Mouse (Mus musculus): Measurements from ENCODE around the gene Slc37a3. TPM values are rescaled to one million over a fixed set of nuclear protein-coding genes. Genes with fewer than 3 reads are reported as not detected.
A peak's percentile ranks its signal among the peaks of the same experiment; 100 is the strongest.
"Not testable (repeated sequence)": the region's sequence is repeated elsewhere in the genome, so short reads cannot be mapped to it uniquely, and the experiment has no call there.

Slc37a3 gene
- polyA plus RNA-seq, 1 experiment from 2014 or later = 46.8 TPM

DNA sequence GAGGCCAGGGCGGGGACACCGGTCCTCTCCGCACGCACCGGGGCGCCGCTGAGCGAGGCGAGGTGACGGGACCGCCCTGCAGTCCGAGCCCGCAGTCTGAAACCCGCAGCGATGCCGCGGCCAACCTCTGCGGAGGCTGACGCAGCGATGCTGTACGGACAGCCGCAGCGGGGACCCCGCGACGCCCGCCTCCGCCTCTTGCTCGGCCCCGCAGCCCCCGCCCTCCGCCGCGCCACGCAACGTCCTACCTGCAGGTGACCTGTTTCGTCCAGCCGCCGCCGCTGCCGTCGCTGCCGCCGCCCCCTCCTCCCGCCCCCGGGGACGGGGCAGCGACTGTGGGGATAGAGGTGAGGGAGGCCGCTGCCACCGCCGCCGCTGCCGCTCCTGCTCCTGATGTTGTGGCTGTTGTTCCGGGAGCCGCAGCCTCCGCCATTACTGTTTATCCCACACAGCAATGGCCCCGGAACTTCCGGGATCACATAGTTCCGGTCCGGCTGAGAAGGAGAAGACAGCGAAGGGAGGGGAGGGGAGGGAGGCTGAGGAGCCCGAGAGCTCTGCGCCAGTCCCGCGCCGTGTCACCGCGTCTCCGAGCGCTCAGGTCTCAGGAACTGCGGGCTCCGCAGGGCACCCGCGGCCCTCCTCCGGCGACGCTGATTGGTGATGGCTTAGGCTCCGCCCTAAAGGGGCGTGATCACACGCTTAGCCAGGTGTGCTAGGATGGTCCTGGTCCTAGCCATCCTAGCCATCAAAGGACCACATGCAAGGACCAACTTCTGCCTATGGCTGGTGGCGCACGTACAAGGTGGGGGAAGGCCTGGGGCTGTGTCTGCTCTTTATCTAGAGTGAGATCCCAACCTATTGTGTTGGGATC lies 42.6 kb upstream of the Slc37a3 start, which contains the start of gene Mkrn1:
TSS of gene Mkrn1 (minus strand) at position 612 of the 871 bp plus-strand sequence.
- peak; percentile 96 for ATAC-seq (replicated peaks; ENCODE audit: low FRiP score, low read depth)
- peak within 1 kb of the TSS; percentile 91 for H3K27ac ChIP-seq
- under 1% methylated on average over 66 of the region's 82 CpGs for WGBS
- no peaks in the 10 kb centered on the region for H3K36me3 ChIP-seq (ENCODE audit: insufficient read depth, low read length)
- peak within 1 kb of the TSS; percentile 66 for H3K4me2 ChIP-seq (ENCODE audit: low read length)
- no peaks in the 10 kb centered on the region for H3K27me3 ChIP-seq (ENCODE audit: insufficient read depth, low read length)
- H3K9me3 ChIP-seq (replicated peaks; ENCODE audit: low read length) = no peaks in the 10 kb centered on the region
- DNase-seq (ENCODE audit: low spot score) = peak; percentile 87
- no peaks in the 10 kb centered on the region for H3K4me1 ChIP-seq (replicated peaks; ENCODE audit: insufficient read depth, low read length)
- H3K4me3 ChIP-seq (replicated peaks; ENCODE audit: low read depth, low read length) = peak within 1 kb of the TSS; percentile 99
- TF ChIP-seq CTCF (IDR thresholded peaks at IDR 0.05; ENCODE audit: low read depth) = no peak
- peak within 1 kb of the TSS; percentile 89 for H3K9ac ChIP-seq (ENCODE audit: low read depth, low read length)

DNA sequence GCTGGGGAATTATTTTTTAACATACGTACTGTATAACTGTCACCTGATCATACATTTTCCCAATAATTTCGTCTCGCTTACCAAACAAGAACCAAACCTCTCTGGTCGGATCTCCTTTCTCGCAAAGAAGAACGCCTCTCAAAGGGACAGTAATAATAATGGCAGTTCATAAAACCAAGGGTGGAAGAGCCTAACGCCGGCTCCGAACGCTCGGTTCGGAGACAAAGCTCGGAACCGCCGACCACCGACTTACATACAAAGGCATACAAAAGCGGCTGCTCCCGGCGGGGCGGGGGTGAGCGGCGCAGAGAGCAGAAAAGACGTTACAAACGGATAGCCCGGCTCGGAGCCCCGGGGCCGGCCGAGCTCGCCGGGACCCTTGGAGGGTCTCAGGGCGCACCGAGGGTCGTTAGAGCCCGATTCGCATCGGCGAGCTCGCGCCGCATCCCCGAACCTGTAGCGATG lies 41.9 kb upstream of the Slc37a3 start:
- ATAC-seq (replicated peaks; ENCODE audit: low FRiP score, low read depth) (no peak), DNase-seq (ENCODE audit: low spot score) (peak; percentile 44)
- peak overlapping the region; percentile 89 for H3K9ac ChIP-seq (ENCODE audit: low read depth, low read length)
- H3K27me3 ChIP-seq (ENCODE audit: insufficient read depth, low read length) = no peaks in the 10 kb centered on the region
- WGBS = under 1% methylated on average over 43 of the region's 43 CpGs
- no peak for TF ChIP-seq CTCF (IDR thresholded peaks at IDR 0.05; ENCODE audit: low read depth)
- peak overlapping the region; percentile 66 for H3K4me2 ChIP-seq (ENCODE audit: low read length)
- peak overlapping the region; percentile 91 for H3K27ac ChIP-seq
- peak overlapping the region; percentile 99 for H3K4me3 ChIP-seq (replicated peaks; ENCODE audit: low read depth, low read length)
- no peaks in the 10 kb centered on the region for H3K36me3 ChIP-seq (ENCODE audit: insufficient read depth, low read length)
- H3K9me3 ChIP-seq (replicated peaks; ENCODE audit: low read length) = no peaks in the 10 kb centered on the region
- H3K4me1 ChIP-seq (replicated peaks; ENCODE audit: insufficient read depth, low read length) = no peaks in the 10 kb centered on the region

DNA sequence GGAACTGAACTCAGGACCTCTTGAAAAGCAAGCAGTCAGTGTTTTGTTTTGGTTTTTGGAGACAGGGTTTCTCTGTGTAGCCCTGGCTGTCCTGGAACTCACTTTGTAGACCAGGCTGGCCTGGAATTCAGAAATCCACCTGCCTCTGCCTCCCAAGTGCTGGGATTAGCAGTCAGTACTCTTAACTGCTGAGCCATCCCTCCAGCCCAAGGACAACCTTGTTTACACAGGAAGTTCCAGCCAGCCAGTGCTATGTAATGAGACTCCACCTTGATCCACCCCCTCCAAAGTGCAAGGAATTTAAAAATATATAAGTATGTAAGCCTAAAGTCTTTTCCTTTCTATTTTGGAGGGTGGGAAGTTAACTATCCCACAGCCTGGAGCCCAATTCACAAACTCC lies 39.2 kb upstream of the Slc37a3 start:
- ATAC-seq (replicated peaks; ENCODE audit: low FRiP score, low read depth); H3K9me3 ChIP-seq (replicated peaks; ENCODE audit: low read length); H3K4me3 ChIP-seq (replicated peaks; ENCODE audit: low read depth, low read length); H3K36me3 ChIP-seq (ENCODE audit: insufficient read depth, low read length); H3K27me3 ChIP-seq (ENCODE audit: insufficient read depth, low read length); H3K4me2 ChIP-seq (ENCODE audit: low read length); DNase-seq (ENCODE audit: low spot score); H3K9ac ChIP-seq (ENCODE audit: low read depth, low read length); H3K4me1 ChIP-seq (replicated peaks; ENCODE audit: insufficient read depth, low read length); H3K27ac ChIP-seq: not testable (repeated sequence)

DNA sequence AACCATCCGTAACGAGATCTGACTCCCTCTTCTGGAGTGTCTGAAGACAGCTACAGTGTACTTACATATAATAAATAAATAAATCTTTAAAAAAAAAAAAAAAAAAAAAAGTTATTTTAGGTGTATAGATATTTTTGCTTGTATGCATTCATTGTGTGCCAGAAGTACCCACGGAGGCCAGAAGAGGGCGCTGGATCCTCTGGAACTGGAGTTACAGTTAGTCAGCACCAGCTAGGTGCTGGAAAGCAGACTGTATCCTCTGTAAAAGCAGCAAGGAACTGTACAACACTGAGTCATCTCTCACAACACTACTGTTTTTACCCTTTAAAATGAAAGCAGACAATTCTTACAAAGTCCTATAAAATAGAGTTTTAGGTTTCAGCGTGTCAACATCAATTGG lies 38.3 kb upstream of the Slc37a3 start:
- peak; percentile 48 for DNase-seq (ENCODE audit: low spot score)
- H3K9ac ChIP-seq (ENCODE audit: low read depth, low read length) = no peak overlapping the region
- 59% methylated on average over 3 of the region's 5 CpGs for WGBS
- no peak overlapping the region for H3K27ac ChIP-seq
- H3K4me3 ChIP-seq (replicated peaks; ENCODE audit: low read depth, low read length) = no peak overlapping the region
- ATAC-seq (replicated peaks; ENCODE audit: low FRiP score, low read depth) = no peak
- H3K9me3 ChIP-seq (replicated peaks; ENCODE audit: low read length) = no peaks in the 10 kb centered on the region
- no peaks in the 10 kb centered on the region for H3K27me3 ChIP-seq (ENCODE audit: insufficient read depth, low read length)
- H3K4me1 ChIP-seq (replicated peaks; ENCODE audit: insufficient read depth, low read length) = no peaks in the 10 kb centered on the region
- TF ChIP-seq CTCF (IDR thresholded peaks at IDR 0.05; ENCODE audit: low read depth) = peak; percentile 73
- no peak overlapping the region for H3K4me2 ChIP-seq (ENCODE audit: low read length)
- no peaks in the 10 kb centered on the region for H3K36me3 ChIP-seq (ENCODE audit: insufficient read depth, low read length)

DNA sequence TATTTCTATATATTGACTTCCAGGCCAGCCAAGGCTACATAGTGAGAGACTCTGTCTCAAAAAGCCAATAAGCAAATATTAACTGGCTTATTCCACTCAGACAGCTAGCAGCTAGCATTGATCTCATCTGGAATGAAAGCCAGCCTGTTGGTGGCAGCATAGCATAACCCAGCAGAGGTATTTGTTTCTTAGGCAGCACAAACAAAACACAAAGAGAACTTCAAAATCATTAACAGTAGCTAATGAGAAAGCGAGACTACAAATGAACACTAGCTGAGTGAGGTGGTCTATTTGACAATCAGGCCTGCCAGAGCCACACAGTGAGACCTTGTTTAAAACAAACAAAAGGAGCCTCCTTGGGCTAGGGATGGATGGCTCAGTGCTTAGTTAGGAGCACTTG lies 36.6 kb upstream of the Slc37a3 start:
- no peaks in the 10 kb centered on the region for H3K27me3 ChIP-seq (ENCODE audit: insufficient read depth, low read length)
- no peaks in the 10 kb centered on the region for H3K4me1 ChIP-seq (replicated peaks; ENCODE audit: insufficient read depth, low read length)
- H3K9ac ChIP-seq (ENCODE audit: low read depth, low read length) = no peak overlapping the region
- 88% methylated on average over 1 of the region's 1 CpGs for WGBS
- no peak overlapping the region for H3K4me3 ChIP-seq (replicated peaks; ENCODE audit: low read depth, low read length)
- no peaks in the 10 kb centered on the region for H3K9me3 ChIP-seq (replicated peaks; ENCODE audit: low read length)
- H3K36me3 ChIP-seq (ENCODE audit: insufficient read depth, low read length) = no peaks in the 10 kb centered on the region
- TF ChIP-seq CTCF (IDR thresholded peaks at IDR 0.05; ENCODE audit: low read depth) = peak; percentile 50; the same call in 1 of the 2 replicates
- H3K4me2 ChIP-seq (ENCODE audit: low read length) = no peak overlapping the region
- no peak overlapping the region for H3K27ac ChIP-seq
- ATAC-seq (replicated peaks; ENCODE audit: low FRiP score, low read depth) = no peak
- no peak for DNase-seq (ENCODE audit: low spot score)

DNA sequence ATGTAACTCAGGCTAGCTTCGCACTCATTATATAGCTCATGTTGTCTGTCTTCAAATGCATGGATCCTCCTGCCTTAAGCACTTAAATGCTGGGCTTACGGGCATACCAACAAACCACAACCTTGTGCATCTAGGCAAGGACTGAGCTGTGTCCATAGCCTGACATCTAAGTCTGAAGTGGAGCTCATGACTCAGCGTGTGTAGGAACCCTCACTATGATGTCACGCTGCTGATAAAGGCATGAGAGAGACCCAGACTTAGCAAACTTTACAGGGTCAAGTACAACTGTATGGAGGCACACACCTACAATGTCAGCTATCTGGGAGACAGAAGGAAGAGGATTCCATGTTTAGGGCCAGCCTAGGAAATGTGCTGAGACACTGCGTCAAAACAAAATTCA lies 29.0 kb upstream of the Slc37a3 start:
- H3K9ac ChIP-seq (ENCODE audit: low read depth, low read length) = no peak overlapping the region
- H3K27ac ChIP-seq = no peak overlapping the region
- no peaks in the 10 kb centered on the region for H3K4me1 ChIP-seq (replicated peaks; ENCODE audit: insufficient read depth, low read length)
- 93% methylated on average over 5 of the region's 5 CpGs for WGBS
- no peaks in the 10 kb centered on the region for H3K27me3 ChIP-seq (ENCODE audit: insufficient read depth, low read length)
- H3K36me3 ChIP-seq (ENCODE audit: insufficient read depth, low read length) = peaks cover 9% of the 10 kb centered on the region; the same call in 1 of the 2 replicates
- no peak for ATAC-seq (replicated peaks; ENCODE audit: low FRiP score, low read depth)
- H3K9me3 ChIP-seq (replicated peaks; ENCODE audit: low read length) = no peaks in the 10 kb centered on the region
- no peak for DNase-seq (ENCODE audit: low spot score)
- no peak overlapping the region for H3K4me3 ChIP-seq (replicated peaks; ENCODE audit: low read depth, low read length)
- no peak overlapping the region for H3K4me2 ChIP-seq (ENCODE audit: low read length)
- TF ChIP-seq CTCF (IDR thresholded peaks at IDR 0.05; ENCODE audit: low read depth) = no peak
